Mouse (Mus musculus): ENCODE results near the gene Cntn3. TPM values are rescaled to one million over a fixed set of nuclear protein-coding genes. Genes with fewer than 3 reads are reported as not detected.

Gene Cntn3
- polyA plus RNA-seq, 1 experiment, result 0.15 TPM

DNA sequence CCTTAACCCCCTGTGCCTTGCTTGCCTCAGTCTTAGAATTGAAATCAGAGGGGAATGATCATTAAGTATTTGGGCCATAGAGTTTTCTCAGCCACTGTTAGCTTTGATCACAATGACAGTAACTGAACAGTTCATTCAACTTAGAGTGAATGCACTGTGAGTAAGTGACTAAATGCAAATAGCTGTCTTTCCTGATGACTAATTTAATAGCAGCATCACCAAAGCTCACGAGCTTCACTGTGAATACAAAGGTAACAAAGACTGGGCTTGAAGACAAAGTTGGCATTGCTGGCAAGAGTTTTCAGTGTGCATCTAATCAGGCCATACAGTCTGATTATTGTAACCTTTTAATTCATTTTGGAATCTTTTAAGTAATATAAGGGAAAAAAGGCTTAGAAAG lies 386.6 kb downstream of the Cntn3 start:
- TF ChIP-seq CTCF (IDR thresholded peaks at IDR 0.05; ENCODE audit: control insufficient read depth, insufficient read depth, insufficient replicate concordance, low read depth, low read length) (no peak), POLR2A (IDR thresholded peaks at IDR 0.05; ENCODE audit: control insufficient read depth, low read depth, low read length) (no peak)
- no peaks in the 10 kb centered on the region for H3K36me3 ChIP-seq (ENCODE audit: control insufficient read depth, insufficient read depth, low read length)
- H3K4me3 ChIP-seq (ENCODE audit: control insufficient read depth, low read depth, low read length), result no peak overlapping the region

GRCm38 (mm10) chr6:102170913-102171312 lies 402.0 kb downstream of the Cntn3 start:
- no peaks in the 10 kb centered on the region for H3K27me3 ChIP-seq (ENCODE audit: control insufficient read depth, insufficient read depth, low read length)
- H3K36me3 ChIP-seq (ENCODE audit: control insufficient read depth, insufficient read depth, low read length), result no peaks in the 10 kb centered on the region
- no peaks in the 10 kb centered on the region for H3K4me1 ChIP-seq (ENCODE audit: control insufficient read depth, insufficient read depth, low read length)
- H3K27ac ChIP-seq (ENCODE audit: control insufficient read depth, insufficient read depth, low read depth, low read length), result no peak overlapping the region
- TF ChIP-seq CTCF (IDR thresholded peaks at IDR 0.05; ENCODE audit: control insufficient read depth, insufficient read depth, insufficient replicate concordance, low read depth, low read length) (peak; percentile 47; the same call in 1 of the 2 replicates), POLR2A (IDR thresholded peaks at IDR 0.05; ENCODE audit: control insufficient read depth, low read depth, low read length) (no peak)
- H3K4me3 ChIP-seq (ENCODE audit: control insufficient read depth, low read depth, low read length), result no peak overlapping the region

More for the DNA sequence above, 386.6 kb downstream of the Cntn3 start:
- H3K4me1 ChIP-seq (ENCODE audit: control insufficient read depth, insufficient read depth, low read length), result no peaks in the 10 kb centered on the region
- H3K27ac ChIP-seq (ENCODE audit: control insufficient read depth, insufficient read depth, low read depth, low read length), result no peak overlapping the region
- H3K27me3 ChIP-seq (ENCODE audit: control insufficient read depth, insufficient read depth, low read length), result no peaks in the 10 kb centered on the region

DNA sequence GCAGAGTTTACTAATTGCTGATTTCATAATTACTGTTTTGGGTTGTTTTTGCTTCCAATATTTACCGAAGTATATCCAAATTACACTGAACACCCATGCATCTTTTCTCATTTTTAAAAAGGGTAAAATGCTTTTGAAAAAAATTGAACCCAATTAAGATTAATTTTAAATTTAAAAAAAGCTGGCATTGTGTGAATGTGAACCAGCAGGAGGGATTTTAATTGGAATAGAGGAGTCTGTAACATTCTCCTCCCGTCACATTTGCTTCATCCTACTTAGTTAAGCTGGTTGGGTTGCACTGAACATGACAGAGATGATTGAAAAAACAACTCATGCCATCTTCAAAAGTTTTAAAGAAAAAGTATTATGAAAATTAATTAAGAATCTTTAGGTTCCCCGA lies 411.7 kb downstream of the Cntn3 start:
- Histone ChIP-seq H3K4me1 (ENCODE audit: control insufficient read depth, insufficient read depth, low read length) (no peaks in the 10 kb centered on the region), H3K27me3 (ENCODE audit: control insufficient read depth, insufficient read depth, low read length) (no peaks in the 10 kb centered on the region), H3K36me3 (ENCODE audit: control insufficient read depth, insufficient read depth, low read length) (no peaks in the 10 kb centered on the region), H3K4me3 (ENCODE audit: control insufficient read depth, low read depth, low read length) (no peak overlapping the region), H3K27ac (ENCODE audit: control insufficient read depth, insufficient read depth, low read depth, low read length) (no peak overlapping the region)
- no peak for TF ChIP-seq POLR2A (IDR thresholded peaks at IDR 0.05; ENCODE audit: control insufficient read depth, low read depth, low read length)
- no peak for TF ChIP-seq CTCF (IDR thresholded peaks at IDR 0.05; ENCODE audit: control insufficient read depth, insufficient read depth, insufficient replicate concordance, low read depth, low read length)

DNA sequence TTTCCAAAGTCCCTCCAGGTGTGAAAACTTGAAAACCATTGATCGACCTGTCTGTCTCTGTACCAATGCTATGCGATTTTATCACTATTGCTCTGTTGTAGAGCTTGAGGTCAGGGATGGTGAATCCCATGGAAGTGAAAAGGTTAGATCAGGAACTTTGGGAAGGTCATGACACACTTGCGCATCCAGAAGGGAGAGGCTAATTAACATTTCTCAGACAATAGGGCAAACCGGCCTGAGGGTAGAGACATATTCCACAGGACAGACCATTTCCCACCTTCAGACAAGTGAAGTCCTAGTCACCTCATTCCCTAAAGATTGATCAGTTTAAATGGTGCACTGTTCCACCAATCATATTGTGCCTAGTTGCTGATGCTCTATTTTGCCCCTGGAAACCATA lies 451.2 kb downstream of the Cntn3 start:
- Histone ChIP-seq H3K4me1 (ENCODE audit: control insufficient read depth, insufficient read depth, low read length) (no peaks in the 10 kb centered on the region), H3K27ac (ENCODE audit: control insufficient read depth, insufficient read depth, low read depth, low read length) (no peak overlapping the region), H3K36me3 (ENCODE audit: control insufficient read depth, insufficient read depth, low read length) (no peaks in the 10 kb centered on the region), H3K4me3 (ENCODE audit: control insufficient read depth, low read depth, low read length) (no peak overlapping the region), H3K27me3 (ENCODE audit: control insufficient read depth, insufficient read depth, low read length) (no peaks in the 10 kb centered on the region)
- no peak for TF ChIP-seq POLR2A (IDR thresholded peaks at IDR 0.05; ENCODE audit: control insufficient read depth, low read depth, low read length)
- no peak for TF ChIP-seq CTCF (IDR thresholded peaks at IDR 0.05; ENCODE audit: control insufficient read depth, insufficient read depth, insufficient replicate concordance, low read depth, low read length)

DNA sequence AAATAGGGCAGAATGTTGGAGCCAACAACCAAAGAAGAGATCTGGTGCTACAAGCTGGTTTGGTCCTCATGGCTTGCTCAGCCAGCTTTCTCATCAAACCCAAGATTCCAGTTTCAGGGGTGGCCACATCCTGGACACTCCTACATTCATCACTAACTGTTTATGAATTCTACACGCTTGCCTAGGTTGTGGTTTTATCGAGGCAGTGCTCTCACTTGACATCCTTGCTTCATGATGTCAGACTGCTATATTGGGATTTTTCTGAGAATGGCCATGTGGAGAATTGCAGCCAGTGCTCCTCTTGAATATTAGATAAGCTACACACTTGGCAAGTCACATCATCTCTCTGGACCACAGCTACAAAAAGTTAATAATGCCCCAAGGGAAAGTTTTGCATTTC lies 452.9 kb downstream of the Cntn3 start:
- no peaks in the 10 kb centered on the region for H3K4me1 ChIP-seq (ENCODE audit: control insufficient read depth, insufficient read depth, low read length)
- TF ChIP-seq POLR2A (IDR thresholded peaks at IDR 0.05; ENCODE audit: control insufficient read depth, low read depth, low read length) (no peak), CTCF (IDR thresholded peaks at IDR 0.05; ENCODE audit: control insufficient read depth, insufficient read depth, insufficient replicate concordance, low read depth, low read length) (no peak)
- H3K27ac ChIP-seq (ENCODE audit: control insufficient read depth, insufficient read depth, low read depth, low read length), result no peak overlapping the region
- H3K4me3 ChIP-seq (ENCODE audit: control insufficient read depth, low read depth, low read length), result no peak overlapping the region
- H3K36me3 ChIP-seq (ENCODE audit: control insufficient read depth, insufficient read depth, low read length), result no peaks in the 10 kb centered on the region
- H3K27me3 ChIP-seq (ENCODE audit: control insufficient read depth, insufficient read depth, low read length), result no peaks in the 10 kb centered on the region

DNA sequence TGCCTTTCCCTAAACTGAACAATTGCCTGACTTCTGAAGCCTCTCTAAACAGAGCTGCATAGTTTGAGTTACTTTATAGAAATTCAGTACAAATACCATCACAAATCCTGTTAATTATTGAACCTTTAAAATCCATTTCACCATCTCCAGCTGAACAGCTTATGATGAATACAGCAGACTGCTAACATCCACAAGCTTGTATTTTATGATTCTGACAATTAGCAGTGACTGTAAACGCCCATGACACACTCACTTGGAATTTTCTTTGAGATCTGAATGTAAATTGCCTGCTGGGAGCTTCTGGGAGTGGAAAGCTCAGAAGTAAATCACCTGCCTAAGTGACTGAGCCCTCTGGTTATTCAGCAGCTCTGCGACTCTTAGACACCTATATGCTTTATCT lies 459.3 kb downstream of the Cntn3 start:
- H3K4me1 ChIP-seq (ENCODE audit: control insufficient read depth, insufficient read depth, low read length), result no peaks in the 10 kb centered on the region
- H3K27ac ChIP-seq (ENCODE audit: control insufficient read depth, insufficient read depth, low read depth, low read length), result no peak overlapping the region
- no peak overlapping the region for H3K4me3 ChIP-seq (ENCODE audit: control insufficient read depth, low read depth, low read length)
- H3K27me3 ChIP-seq (ENCODE audit: control insufficient read depth, insufficient read depth, low read length), result no peaks in the 10 kb centered on the region
- H3K36me3 ChIP-seq (ENCODE audit: control insufficient read depth, insufficient read depth, low read length), result no peaks in the 10 kb centered on the region
- TF ChIP-seq CTCF (IDR thresholded peaks at IDR 0.05; ENCODE audit: control insufficient read depth, insufficient read depth, insufficient replicate concordance, low read depth, low read length) (no peak), POLR2A (IDR thresholded peaks at IDR 0.05; ENCODE audit: control insufficient read depth, low read depth, low read length) (no peak)
